ENCODE assay signal across 8 mouse cellular contexts in the genomic region with DNA sequence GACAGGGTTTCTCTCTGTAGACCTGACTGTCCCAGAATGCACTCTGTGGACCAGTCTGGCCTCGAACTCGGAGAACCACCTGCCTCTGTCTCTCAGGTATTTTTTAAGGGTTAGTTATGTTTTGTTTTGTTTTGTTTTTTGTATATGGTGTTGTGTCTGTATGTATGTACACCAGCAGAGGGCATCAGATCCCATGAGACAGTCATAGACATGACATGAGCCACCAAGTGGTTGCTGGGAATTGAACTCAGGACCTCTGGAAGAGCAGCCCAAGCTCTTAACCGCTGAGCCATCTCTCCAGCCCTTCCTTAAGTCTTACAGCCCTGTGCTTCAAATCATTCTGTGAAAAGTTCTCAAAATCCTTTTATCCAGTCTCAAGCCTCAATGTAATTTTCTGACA. TPM values are rescaled to one million over a fixed set of nuclear protein-coding genes. Genes with fewer than 3 reads are reported as not detected.
DNase-seq lines count a peak whose midpoint lies in the region; ATAC-seq and TF ChIP-seq lines count a peak whose summit lies in the region.

No protein-coding gene starts in this region.

- H3K4me1 ChIP-seq in limb, embryonic 12.5 days (replicated peaks), result peaks cover 9% of the 10 kb centered on the region; the same call in 1 of the 2 replicates
- peaks cover 12% of the 10 kb centered on the region for H3K4me1 ChIP-seq in limb, embryonic 10.5 days
- H3K4me1 ChIP-seq in E14TG2a.4 (replicated peaks; ENCODE audit: low read depth, low read length), result peaks cover 56% of the 10 kb centered on the region
- peaks cover 36% of the 10 kb centered on the region for H3K4me1 ChIP-seq in hindbrain, embryonic 13.5 days (replicated peaks)

- 74% methylated on average over 3 of the region's 3 CpGs for WGBS in limb, embryonic 12.5 days
- WGBS in limb, embryonic 10.5 days, result 82% methylated on average over 3 of the region's 3 CpGs
- 68% methylated on average over 3 of the region's 3 CpGs for WGBS in hindbrain, embryonic 13.5 days

- peak; percentile 68 for DNase-seq in CD4-positive, CD25-positive, alpha-beta regulatory T cell, adult 2 months (ENCODE audit: low read depth, low spot score)
- no peak for DNase-seq in limb, embryonic 10.5 days (ENCODE audit: low spot score)
- DNase-seq in induced T-regulatory cell, adult 2 months (ENCODE audit: low read depth), result peak; percentile 75
- no peak for DNase-seq in cerebellum, adult 9-10 months

- H3K36me3 ChIP-seq in limb, embryonic 12.5 days, result peaks cover 7% of the 10 kb centered on the region; the same call in 1 of the 2 replicates
- peaks cover 12% of the 10 kb centered on the region for H3K36me3 ChIP-seq in limb, embryonic 10.5 days
- peaks cover 13% of the 10 kb centered on the region for H3K36me3 ChIP-seq in E14TG2a.4 (ENCODE audit: insufficient read depth, low read length)
- H3K36me3 ChIP-seq in hindbrain, embryonic 13.5 days, result 0 out of 2 replicates have a peak, but pooled peaks cover 5% of the 10 kb centered on the region

- peak; percentile 30 for TF ChIP-seq CTCF in E14TG2a.4 (conservative IDR thresholded peaks at IDR 0.05; ENCODE audit: low read length)

- H3K9me3 ChIP-seq in limb, embryonic 12.5 days, result no peaks in the 10 kb centered on the region
- no peaks in the 10 kb centered on the region for H3K9me3 ChIP-seq in limb, embryonic 10.5 days (replicated peaks)
- H3K9me3 ChIP-seq in E14TG2a.4 (ENCODE audit: low read length), result no peaks in the 10 kb centered on the region
- H3K9me3 ChIP-seq in hindbrain, embryonic 13.5 days, result no peaks in the 10 kb centered on the region

- H3K4me3 ChIP-seq in limb, embryonic 12.5 days (replicated peaks), result no peak overlapping the region
- no peak overlapping the region for H3K4me3 ChIP-seq in limb, embryonic 10.5 days
- H3K4me3 ChIP-seq in E14TG2a.4 (replicated peaks; ENCODE audit: low read length), result no peak overlapping the region
- H3K4me3 ChIP-seq in hindbrain, embryonic 13.5 days, result no peak overlapping the region

- H3K4me2 ChIP-seq in limb, embryonic 12.5 days, result peak overlapping the region; percentile 72; the same call in 1 of the 2 replicates
- H3K4me2 ChIP-seq in hindbrain, embryonic 13.5 days, result no peak overlapping the region

- ATAC-seq in CD4-positive, CD25-positive, alpha-beta regulatory T cell, adult 4 months, result no peak
- no peak for ATAC-seq in limb, embryonic 12.5 days (ENCODE audit: insufficient number of reproducible peaks, insufficient read depth, low FRiP score, low TSS enrichment, low read depth)
- no peak for ATAC-seq in hindbrain, embryonic 13.5 days (ENCODE audit: low FRiP score)

- H3K9ac ChIP-seq in limb, embryonic 12.5 days (replicated peaks), result no peak overlapping the region
- no peak overlapping the region for H3K9ac ChIP-seq in hindbrain, embryonic 13.5 days

- H3K27me3 ChIP-seq in limb, embryonic 12.5 days, result no peaks in the 10 kb centered on the region
- no peaks in the 10 kb centered on the region for H3K27me3 ChIP-seq in limb, embryonic 10.5 days (ENCODE audit: low read depth, poor library complexity, severe bottlenecking)
- no peaks in the 10 kb centered on the region for H3K27me3 ChIP-seq in E14TG2a.4 (ENCODE audit: insufficient read depth, low read length)
- H3K27me3 ChIP-seq in hindbrain, embryonic 13.5 days, result no peaks in the 10 kb centered on the region

- H3K27ac ChIP-seq in limb, embryonic 12.5 days, result no peak overlapping the region
- H3K27ac ChIP-seq in limb, embryonic 10.5 days, result no peak overlapping the region
- no peak overlapping the region for H3K27ac ChIP-seq in hindbrain, embryonic 13.5 days

RNA-seq across cellular contexts. Expression of gene Tctn1, which starts 0.9 kb away (rescaled TPM):
- 1 to 10 TPM; 1.1 to 2.0 TPM for polyA plus RNA-seq in CD4-positive, CD25-positive, alpha-beta regulatory T cell, adult 4 months (2017; shearing (Covaris generic))
- 4.5 and 4.8 TPM in 2 replicates for polyA plus RNA-seq in limb, embryonic 12.5 days (2016; fragmentation: Nextera tagmentation; extraction: Ambion mirVana)
- 4.4 and 4.9 TPM in 2 replicates for polyA plus RNA-seq in limb, embryonic 10.5 days (2016; fragmentation: Nextera tagmentation; extraction: Ambion mirVana)
- polyA plus RNA-seq in hindbrain, embryonic 13.5 days (2015; fragmentation: Nextera tagmentation; extraction: Ambion mirVana), result 5.9 and 6.6 TPM in 2 replicates

RNA-seq across cellular contexts. Expression of gene Pptc7, which starts 19.0 kb away (rescaled TPM):
- polyA plus RNA-seq in CD4-positive, CD25-positive, alpha-beta regulatory T cell, adult 4 months (2017; shearing (Covaris generic)), result 10 to 100 TPM; 17.8 to 18.7 TPM
- 10.1 and 11.4 TPM in 2 replicates for polyA plus RNA-seq in limb, embryonic 12.5 days (2016; fragmentation: Nextera tagmentation; extraction: Ambion mirVana)
- 8.2 and 9.7 TPM in 2 replicates for polyA plus RNA-seq in limb, embryonic 10.5 days (2016; fragmentation: Nextera tagmentation; extraction: Ambion mirVana)
- polyA plus RNA-seq in hindbrain, embryonic 13.5 days (2015; fragmentation: Nextera tagmentation; extraction: Ambion mirVana), result 8.0 and 8.3 TPM in 2 replicates

RNA-seq across cellular contexts. Expression of gene Hvcn1, which starts 58.6 kb away (rescaled TPM):
- 100 to 1,000 TPM in 1 of 2 experiments, 10 to 100 TPM in 1; 51.8 to 108 TPM for polyA plus RNA-seq in CD4-positive, CD25-positive, alpha-beta regulatory T cell, adult 4 months (2017; shearing (Covaris generic))
- 7.8 and 9.5 TPM in 2 replicates for polyA plus RNA-seq in limb, embryonic 12.5 days (2016; fragmentation: Nextera tagmentation; extraction: Ambion mirVana)
- polyA plus RNA-seq in limb, embryonic 10.5 days (2016; fragmentation: Nextera tagmentation; extraction: Ambion mirVana), result 9.6 and 11.8 TPM in 2 replicates
- 1.8 and 2.2 TPM in 2 replicates for polyA plus RNA-seq in hindbrain, embryonic 13.5 days (2015; fragmentation: Nextera tagmentation; extraction: Ambion mirVana)

Comparison
In these comparisons a context has a peak if more than half of its experiments do, and no peak if none do; other contexts are left out.
1. DNase-seq: peak in CD4-positive, CD25-positive, alpha-beta regulatory T cell, adult 2 months (single experiment) and induced T-regulatory cell, adult 2 months (single experiment); none in limb, embryonic 10.5 days (single experiment) and cerebellum, adult 9-10 months (single experiment).